Mouse (Mus musculus) heart, postnatal 0 days (tissue): ENCODE data around the gene Ddx24.

ENCODE experiments used
- CTCF ChIP-seq: IDR thresholded peaks from 2 replicates; pipeline ENCODE4 v1.5.1; 2016; ENCODE audit warnings: antibody characterized with exemption, control low read depth, low read depth
- EP300 ChIP-seq: IDR thresholded peaks from 2 replicates; pipeline ENCODE4 v1.6.1; 2016; ENCODE audit warnings: antibody characterized with exemption, low read depth

- no peak for TF ChIP-seq CTCF
- TF ChIP-seq EP300, result no peak
These were observed 35.6 kb downstream of the Ddx24 start for GRCm38 (mm10) chr12:103389982-103390381.
